Mouse (Mus musculus) right cerebral cortex, adult 18-20 months (tissue): ENCODE data around the gene Xntrpc.
"Not testable (repeated sequence)": the region's sequence is repeated elsewhere in the genome, so short reads cannot be mapped to it uniquely, and the experiment has no call there.

Experiments
- DNase-seq: peaks from one replicate; pipeline ENCODE4 v3.0.0; 2022; ENCODE audit warnings: mixed read lengths

Gene Xntrpc

GRCm38 (mm10) chr7:102065046-102065891 lies at the start of gene Xntrpc, which contains the start of the genes Rnf121 and Xndc1:
TSS of gene Xntrpc (plus strand) at chr7:102065713.
TSS of gene Rnf121 (minus strand) at chr7:102065469.
TSS of gene Xndc1 (plus strand) at chr7:102065511.
- DNase-seq, result peak; percentile 96

GRCm38 (mm10) chr7:102016936-102017335 lies 48.6 kb upstream of the Xntrpc start:
- no peak for DNase-seq

GRCm38 (mm10) chr7:102017452-102017851 lies 48.1 kb upstream of the Xntrpc start:
- no peak for DNase-seq

- no peak for DNase-seq
Observed at GRCm38 (mm10) chr7:102018034-102018433, 47.5 kb upstream of the Xntrpc start.

GRCm38 (mm10) chr7:102018590-102018989 lies 46.9 kb upstream of the Xntrpc start, which contains the start of gene Il18bp:
TSS of gene Il18bp (minus strand) at chr7:102018690.
- no peak for DNase-seq

GRCm38 (mm10) chr7:102019362-102019761 lies 46.2 kb upstream of the Xntrpc start:
- DNase-seq, result no peak

GRCm38 (mm10) chr7:102020934-102021333 lies 44.6 kb upstream of the Xntrpc start:
- not testable (repeated sequence) for DNase-seq

- DNase-seq, result peak; percentile 51
Observed at GRCm38 (mm10) chr7:102023821-102024220, 41.7 kb upstream of the Xntrpc start.

- DNase-seq, result no peak
Observed at GRCm38 (mm10) chr7:102025187-102026119, 40.1 kb upstream of the Xntrpc start.

GRCm38 (mm10) chr7:102034904-102035303 lies 30.6 kb upstream of the Xntrpc start:
- DNase-seq, result no peak

GRCm38 (mm10) chr7:102035534-102035933 lies 30.0 kb upstream of the Xntrpc start:
- no peak for DNase-seq

- no peak for DNase-seq
Observed at GRCm38 (mm10) chr7:102037318-102037717, 28.2 kb upstream of the Xntrpc start.

GRCm38 (mm10) chr7:102042314-102042713 lies 23.2 kb upstream of the Xntrpc start:
- no peak for DNase-seq

- DNase-seq, result not testable (repeated sequence)
Observed at GRCm38 (mm10) chr7:102048524-102048923, 17.0 kb upstream of the Xntrpc start.

GRCm38 (mm10) chr7:102061353-102061752 lies 4.2 kb upstream of the Xntrpc start:
- DNase-seq, result no peak

GRCm38 (mm10) chr7:102062203-102062602 lies 3.3 kb upstream of the Xntrpc start:
- no peak for DNase-seq

- no peak for DNase-seq
Observed at GRCm38 (mm10) chr7:102063891-102064290, 1.6 kb upstream of the Xntrpc start.

GRCm38 (mm10) chr7:102064655-102065045 lies 863 bp upstream of the Xntrpc start:
- no peak for DNase-seq

- DNase-seq, result no peak
Observed at GRCm38 (mm10) chr7:102066363-102066762, 850 bp downstream of the Xntrpc start.

GRCm38 (mm10) chr7:102076714-102077296 lies 11.3 kb downstream of the Xntrpc start:
- no peak for DNase-seq

- no peak for DNase-seq
Observed at GRCm38 (mm10) chr7:102078517-102078916, 13.0 kb downstream of the Xntrpc start.

GRCm38 (mm10) chr7:102080311-102080710 lies 14.8 kb downstream of the Xntrpc start:
- DNase-seq, result no peak

- DNase-seq, result no peak
Observed at GRCm38 (mm10) chr7:102081784-102082183, 16.3 kb downstream of the Xntrpc start.
